Mouse (Mus musculus) left cerebral cortex, postnatal 4 days (tissue): ENCODE measurements around the gene Hnrnph3. TPM values are rescaled to one million over a fixed set of nuclear protein-coding genes. Genes with fewer than 3 reads are reported as not detected.
"Not testable (repeated sequence)": the region's sequence is repeated elsewhere in the genome, so short reads cannot be mapped to it uniquely, and the experiment has no call there.

Source experiments
- DNase-seq: peaks from one replicate; pipeline ENCODE4 v3.0.0-alpha.2; 2022
- intact Hi-C: fragments of 180-260 bp; cut with DNase I; formaldehyde crosslinking; loops from one replicate; pipeline ENCODE4 v1.15.1; 2025
- total RNA-seq, 2 experiments: library from RNA; stranded (reverse); gene quantifications; 2 replicates each; pipeline ENCODE4 v1.2.3; 2021

Hnrnph3 gene
- total RNA-seq = 10 to 100 TPM; 62.6 to 68.1 TPM

- intact Hi-C loops = loop anchor here (5.0 to 10.0 kb wide), 2 partner anchors 43 to 91 kb away; no protein-coding TSS in a partner anchor
- DNase-seq = peak; percentile 100
Observed at GRCm38 (mm10) chr10:63023749-63024579, at the start of gene Hnrnph3, which contains the start of gene Pbld2. Gene Hnrnph3, minus strand, starts transcription at chr10:63024217. Gene Pbld2, plus strand, starts transcription at chr10:63024315.

- intact Hi-C loops = loop anchor here (5.0 kb wide), 1 partner anchor 44 kb away; the partner anchor contains the start of genes Hnrnph3 and Pbld2
- DNase-seq = peak; percentile 85
Observed at GRCm38 (mm10) chr10:63065988-63066387, 42.0 kb upstream of the Hnrnph3 start.

GRCm38 (mm10) chr10:63065561-63065960 is 41.5 kb upstream of the Hnrnph3 start:
- DNase-seq = no peak
- intact Hi-C loops = loop anchor here (5.0 kb wide), 1 partner anchor 43 kb away; the partner anchor contains the start of genes Hnrnph3 and Pbld2

- DNase-seq = no peak
- intact Hi-C loops = no loop called here
Observed at GRCm38 (mm10) chr10:63064516-63064915, 40.5 kb upstream of the Hnrnph3 start.

GRCm38 (mm10) chr10:63063365-63063764 is 39.3 kb upstream of the Hnrnph3 start:
- intact Hi-C loops = no loop called here
- no peak for DNase-seq

- intact Hi-C loops = no loop called here
- no peak for DNase-seq
Observed at GRCm38 (mm10) chr10:63062696-63063095, 38.7 kb upstream of the Hnrnph3 start.

GRCm38 (mm10) chr10:63061266-63061665 is 37.2 kb upstream of the Hnrnph3 start:
- intact Hi-C loops = no loop called here
- no peak for DNase-seq

- DNase-seq = no peak
- intact Hi-C loops = no loop called here
Observed at GRCm38 (mm10) chr10:63060406-63060805, 36.4 kb upstream of the Hnrnph3 start.

- intact Hi-C loops = no loop called here
Observed at GRCm38 (mm10) chr10:63059862-63060261, 35.8 kb upstream of the Hnrnph3 start, which contains the start of gene Pbld1. Gene Pbld1, plus strand, starts transcription at chr10:63060162.

GRCm38 (mm10) chr10:63056966-63057750 is 33.1 kb upstream of the Hnrnph3 start:
- intact Hi-C loops = no loop called here
- no peak for DNase-seq

More at GRCm38 (mm10) chr10:63059862-63060261, 35.8 kb upstream of the Hnrnph3 start, which contains the start of gene Pbld1:
- DNase-seq = no peak

- no peak for DNase-seq
- intact Hi-C loops = no loop called here
Observed at GRCm38 (mm10) chr10:63054586-63054985, 30.6 kb upstream of the Hnrnph3 start.

GRCm38 (mm10) chr10:63054071-63054470 is 30.1 kb upstream of the Hnrnph3 start:
- intact Hi-C loops, DNase-seq: not testable (repeated sequence)

- no peak for DNase-seq
- intact Hi-C loops = no loop called here
Observed at GRCm38 (mm10) chr10:63053007-63053406, 29.0 kb upstream of the Hnrnph3 start.

- DNase-seq = no peak
Observed at GRCm38 (mm10) chr10:63052011-63052410, 28.0 kb upstream of the Hnrnph3 start.

GRCm38 (mm10) chr10:63051267-63051666 is 27.2 kb upstream of the Hnrnph3 start:
- no peak for DNase-seq
- intact Hi-C loops = no loop called here

More at GRCm38 (mm10) chr10:63052011-63052410, 28.0 kb upstream of the Hnrnph3 start:
- intact Hi-C loops = no loop called here

- no peak for DNase-seq
- intact Hi-C loops = no loop called here
Observed at GRCm38 (mm10) chr10:63049106-63049505, 25.1 kb upstream of the Hnrnph3 start.

GRCm38 (mm10) chr10:63047751-63048150 is 23.7 kb upstream of the Hnrnph3 start:
- intact Hi-C loops = no loop called here
- no peak for DNase-seq

- intact Hi-C loops = no loop called here
- DNase-seq = no peak
Observed at GRCm38 (mm10) chr10:63043154-63043553, 19.1 kb upstream of the Hnrnph3 start.

GRCm38 (mm10) chr10:63039867-63040628 is 16.0 kb upstream of the Hnrnph3 start:
- intact Hi-C loops = no loop called here
- no peak for DNase-seq

- DNase-seq = no peak
- intact Hi-C loops = no loop called here
Observed at GRCm38 (mm10) chr10:63038571-63039320, 14.7 kb upstream of the Hnrnph3 start.
